Mouse (Mus musculus): Measurements from ENCODE around the gene Cox14.
A peak's percentile ranks its signal among the peaks of the same experiment; 100 is the strongest.

- peak; percentile 93 for TF ChIP-seq CTCF (IDR thresholded peaks at IDR 0.05)
- TF ChIP-seq POLR2A (IDR thresholded peaks at IDR 0.05; ENCODE audit: insufficient read depth, low read depth, low read length): no peak
- TF ChIP-seq EP300 (IDR thresholded peaks at IDR 0.05; ENCODE audit: insufficient read depth, low read depth, low read length): peak; percentile 90
Observed at GRCm38 (mm10) chr15:99714858-99715257, 10.6 kb upstream of the Cox14 start.

Data from heart, adult 2 months (tissue).